10 mouse cellular contexts compared by ENCODE assay signal in the genomic region with DNA sequence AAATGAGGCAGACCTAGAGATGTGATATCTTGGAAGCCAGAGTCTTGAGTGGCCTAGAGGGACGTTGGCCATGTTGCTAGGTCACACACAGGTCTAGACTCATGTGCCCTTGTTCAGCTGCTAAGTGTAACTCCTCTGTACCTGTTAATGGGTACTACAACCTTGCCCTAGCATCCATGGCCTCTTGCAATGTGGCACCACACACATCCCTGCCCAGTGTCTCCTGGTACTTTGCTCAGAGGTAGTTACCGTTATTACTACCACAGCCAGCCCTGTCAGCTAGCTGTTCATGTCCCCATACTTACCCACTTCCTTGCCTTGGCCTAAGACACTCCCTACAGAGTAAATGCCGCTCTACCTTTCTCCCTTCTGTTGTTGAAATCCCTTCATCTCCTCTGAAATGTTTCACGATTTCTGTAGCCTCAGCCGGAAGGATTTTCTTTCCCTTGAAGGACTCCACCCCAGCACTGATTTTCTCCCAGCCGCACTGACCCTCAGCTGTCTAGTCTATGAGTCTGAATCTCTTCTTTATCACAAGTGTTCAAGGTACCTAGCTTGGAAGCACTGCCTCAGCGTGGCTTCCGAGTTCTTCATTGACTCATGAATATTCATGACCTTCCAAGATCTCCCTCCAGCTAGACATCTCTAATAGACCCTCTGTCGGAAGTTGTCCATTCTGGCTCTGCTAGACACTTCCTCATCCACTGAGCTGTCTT. TPM values are rescaled to one million over a fixed set of nuclear protein-coding genes. Genes with fewer than 3 reads are reported as not detected.
A peak's percentile ranks its signal among the peaks of the same experiment; 100 is the strongest.
DNase-seq lines count a peak whose midpoint lies in the region; ATAC-seq and TF ChIP-seq lines count a peak whose summit lies in the region.
"Had no signal": no experiment of that assay in that cellular context is flagged by ENCODE, and none has a peak within 500 bp of the region (broad histone marks: within the 10 kb centered on the region; RNA-seq: fewer than 3 reads in every experiment).

No protein-coding gene starts in this region.

- 73% methylated on average over 9 of the region's 9 CpGs for WGBS in intestine, embryonic 15.5 days
- WGBS in intestine, embryonic 16.5 days: 75% methylated on average over 9 of the region's 9 CpGs
- 55% methylated on average over 9 of the region's 9 CpGs for WGBS in spleen, adult 2 months
- WGBS in stomach, embryonic 15.5 days: 67% methylated on average over 9 of the region's 9 CpGs

- TF ChIP-seq CTCF in spleen, adult 2 months (IDR thresholded peaks at IDR 0.05; ENCODE audit: extremely low read depth, insufficient read depth, insufficient read length, insufficient replicate concordance): no peak

- ATAC-seq in intestine, embryonic 15.5 days: no peak
- no peak for ATAC-seq in intestine, embryonic 16.5 days
- no peak for ATAC-seq in stomach, embryonic 15.5 days (ENCODE audit: insufficient read depth, low FRiP score, low read depth)
- ATAC-seq: forebrain, embryonic 14.5 days; hindbrain, embryonic 16.5 days had no signal

- peak overlapping the region; percentile 90; the same call in 1 of the 2 replicates for H3K4me2 ChIP-seq in intestine, embryonic 15.5 days (replicated peaks)
- H3K4me2 ChIP-seq in intestine, embryonic 16.5 days (ENCODE audit: low read depth, low read length): no peak overlapping the region
- H3K4me2 ChIP-seq in stomach, embryonic 15.5 days: no peak overlapping the region

- no peak overlapping the region for H3K4me3 ChIP-seq in intestine, embryonic 15.5 days (replicated peaks)
- H3K4me3 ChIP-seq in intestine, embryonic 16.5 days (ENCODE audit: low read length): no peak overlapping the region
- H3K4me3 ChIP-seq in spleen, adult 2 months (ENCODE audit: extremely low read depth, insufficient read depth, insufficient read length): no peak overlapping the region
- H3K4me3 ChIP-seq in stomach, embryonic 15.5 days (replicated peaks): no peak overlapping the region

- H3K36me3 ChIP-seq in intestine, embryonic 15.5 days: no peaks in the 10 kb centered on the region
- H3K36me3 ChIP-seq in intestine, embryonic 16.5 days (ENCODE audit: control insufficient read depth, insufficient read depth, low read length): no peaks in the 10 kb centered on the region
- no peaks in the 10 kb centered on the region for H3K36me3 ChIP-seq in spleen, adult 2 months (ENCODE audit: control insufficient read depth, insufficient read depth, low read length)
- no peaks in the 10 kb centered on the region for H3K36me3 ChIP-seq in stomach, embryonic 15.5 days

- no peaks in the 10 kb centered on the region for H3K27me3 ChIP-seq in intestine, embryonic 15.5 days (replicated peaks)
- H3K27me3 ChIP-seq in intestine, embryonic 16.5 days (replicated peaks; ENCODE audit: control insufficient read depth, insufficient read depth, low read length): no peaks in the 10 kb centered on the region
- H3K27me3 ChIP-seq in spleen, adult 2 months (ENCODE audit: control insufficient read depth, insufficient read depth, low read length): no peaks in the 10 kb centered on the region
- no peaks in the 10 kb centered on the region for H3K27me3 ChIP-seq in stomach, embryonic 15.5 days (replicated peaks)

- H3K9ac ChIP-seq in intestine, embryonic 15.5 days: no peak overlapping the region
- H3K9ac ChIP-seq in intestine, embryonic 16.5 days (ENCODE audit: low read depth, low read length): no peak overlapping the region
- no peak overlapping the region for H3K9ac ChIP-seq in stomach, embryonic 15.5 days

- DNase-seq in spleen, adult 2 months (ENCODE audit: low read depth in 1 of 2, low spot score in 2 of 2): no peak
- no peak for DNase-seq in spleen, adult 12 weeks (ENCODE audit: low spot score)
- peak; percentile 55 for DNase-seq in induced T-regulatory cell, adult 2 months (ENCODE audit: low read depth)
- no peak for DNase-seq in embryo, embryonic 9.5 days (ENCODE audit: extremely low spot score)
- DNase-seq: adrenal gland, postnatal 25 days had no signal

- peaks cover 46% of the 10 kb centered on the region for H3K4me1 ChIP-seq in intestine, embryonic 15.5 days (replicated peaks)
- H3K4me1 ChIP-seq in intestine, embryonic 16.5 days (ENCODE audit: control insufficient read depth, insufficient read depth, low read length): peaks cover 48% of the 10 kb centered on the region
- peaks cover 47% of the 10 kb centered on the region; the same call in 1 of the 2 replicates for H3K4me1 ChIP-seq in spleen, adult 2 months (ENCODE audit: control insufficient read depth, insufficient read depth, insufficient read length)
- peaks cover 47% of the 10 kb centered on the region for H3K4me1 ChIP-seq in stomach, embryonic 15.5 days

- H3K9me3 ChIP-seq in intestine, embryonic 15.5 days: no peaks in the 10 kb centered on the region
- H3K9me3 ChIP-seq in intestine, embryonic 16.5 days (ENCODE audit: control insufficient read depth, low read length): no peaks in the 10 kb centered on the region
- H3K9me3 ChIP-seq in stomach, embryonic 15.5 days: no peaks in the 10 kb centered on the region

- H3K27ac ChIP-seq in intestine, embryonic 15.5 days: peak overlapping the region; percentile 32; the same call in 1 of the 2 replicates
- no peak overlapping the region; the same call in 1 of the 2 replicates for H3K27ac ChIP-seq in intestine, embryonic 16.5 days (ENCODE audit: low read length)
- H3K27ac ChIP-seq in spleen, adult 2 months (ENCODE audit: insufficient read depth, low read length): peak overlapping the region; percentile 43
- peak overlapping the region; percentile 95; the same call in 1 of the 2 replicates for H3K27ac ChIP-seq in stomach, embryonic 15.5 days

- no peak for TF ChIP-seq POLR2A in spleen, adult 2 months (IDR thresholded peaks at IDR 0.05; ENCODE audit: low read depth, low read length)

RNA-seq across cellular contexts. Expression of gene Hdac7, which starts 11.4 kb away (rescaled TPM):
- polyA plus RNA-seq in intestine, embryonic 15.5 days (2015; fragmentation: Nextera tagmentation; extraction: Ambion mirVana): 18.0 and 20.6 TPM in 2 replicates
- polyA plus RNA-seq in intestine, embryonic 16.5 days (2015; fragmentation: Nextera tagmentation; extraction: Ambion mirVana): 15.8 and 18.2 TPM in 2 replicates
- polyA plus RNA-seq in spleen, adult 2 months (2012; rRNA removed): 104 and 137 TPM in 2 replicates
- 22.1 and 23.6 TPM in 2 replicates for polyA plus RNA-seq in stomach, embryonic 15.5 days (2015; fragmentation: Nextera tagmentation; extraction: Ambion mirVana)

RNA-seq across cellular contexts. Expression of gene Slc48a1, which starts 54.6 kb away (rescaled TPM):
- 23.9 and 25.1 TPM in 2 replicates for polyA plus RNA-seq in intestine, embryonic 15.5 days (2015; fragmentation: Nextera tagmentation; extraction: Ambion mirVana)
- 25.4 and 26.9 TPM in 2 replicates for polyA plus RNA-seq in intestine, embryonic 16.5 days (2015; fragmentation: Nextera tagmentation; extraction: Ambion mirVana)
- 94.0 and 117 TPM in 2 replicates for polyA plus RNA-seq in spleen, adult 2 months (2012; rRNA removed)
- polyA plus RNA-seq in stomach, embryonic 15.5 days (2015; fragmentation: Nextera tagmentation; extraction: Ambion mirVana): 29.6 and 41.9 TPM in 2 replicates
